Mouse (Mus musculus): ENCODE results near the gene Pkd1l3. TPM values are rescaled to one million over a fixed set of nuclear protein-coding genes. Genes with fewer than 3 reads are reported as not detected.

The Pkd1l3 gene
- polyA plus RNA-seq (2015; fragmentation: Nextera tagmentation; extraction: Ambion mirVana), result 0.11 TPM in 1 of 2 replicates, not detected in the other

- no peaks in the 10 kb centered on the region for H3K9me3 ChIP-seq (replicated peaks)
- H3K4me2 ChIP-seq (replicated peaks), result no peak within 1 kb of the TSS
- no peaks in the 10 kb centered on the region for H3K36me3 ChIP-seq
- no peak for ATAC-seq (ENCODE audit: insufficient number of reproducible peaks, low FRiP score, low TSS enrichment, low read depth)
- H3K27me3 ChIP-seq, result no peaks in the 10 kb centered on the region
- WGBS, result 60% methylated on average over 27 of the region's 27 CpGs
- no peaks in the 10 kb centered on the region for H3K4me1 ChIP-seq
- H3K4me3 ChIP-seq (replicated peaks), result no peak within 1 kb of the TSS
- H3K9ac ChIP-seq, result no peak within 1 kb of the TSS
- H3K27ac ChIP-seq (replicated peaks), result no peak within 1 kb of the TSS
These were observed at the start of gene Pkd1l3 for GRCm38 (mm10) chr8:109614243-109615210. Gene Pkd1l3, plus strand, starts transcription at chr8:109614517.

DNA sequence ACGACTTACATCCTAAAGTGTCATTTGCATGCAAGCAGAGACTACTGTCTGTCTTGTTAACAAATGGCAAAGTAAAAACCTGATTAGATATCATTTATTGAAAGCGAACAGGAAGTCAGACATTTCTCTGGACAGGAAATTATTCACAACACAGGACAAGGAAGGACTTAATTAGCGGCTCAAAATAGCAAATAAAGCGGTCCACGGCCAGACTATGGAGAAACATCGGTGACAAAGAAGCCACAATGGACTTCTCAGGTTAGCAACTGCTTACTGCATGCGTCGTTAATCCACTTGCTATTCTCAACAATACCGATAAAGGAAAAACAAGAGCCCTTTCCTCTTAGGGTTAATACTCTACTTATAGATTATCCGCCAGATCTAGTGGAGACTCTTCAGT lies 49.6 kb upstream of the Pkd1l3 start:
- peaks cover 10% of the 10 kb centered on the region for H3K4me1 ChIP-seq
- H3K9me3 ChIP-seq (replicated peaks), result no peaks in the 10 kb centered on the region
- H3K27ac ChIP-seq (replicated peaks), result peak overlapping the region; percentile 95
- peak overlapping the region; percentile 97 for H3K9ac ChIP-seq
- no peak for ATAC-seq (ENCODE audit: insufficient number of reproducible peaks, low FRiP score, low TSS enrichment, low read depth)
- peak overlapping the region; percentile 96 for H3K4me3 ChIP-seq (replicated peaks)
- H3K36me3 ChIP-seq, result peaks cover 41% of the 10 kb centered on the region
- H3K27me3 ChIP-seq, result no peaks in the 10 kb centered on the region
- H3K4me2 ChIP-seq (replicated peaks), result peak overlapping the region; percentile 85
- WGBS, result 6% methylated on average over 10 of the region's 10 CpGs

DNA sequence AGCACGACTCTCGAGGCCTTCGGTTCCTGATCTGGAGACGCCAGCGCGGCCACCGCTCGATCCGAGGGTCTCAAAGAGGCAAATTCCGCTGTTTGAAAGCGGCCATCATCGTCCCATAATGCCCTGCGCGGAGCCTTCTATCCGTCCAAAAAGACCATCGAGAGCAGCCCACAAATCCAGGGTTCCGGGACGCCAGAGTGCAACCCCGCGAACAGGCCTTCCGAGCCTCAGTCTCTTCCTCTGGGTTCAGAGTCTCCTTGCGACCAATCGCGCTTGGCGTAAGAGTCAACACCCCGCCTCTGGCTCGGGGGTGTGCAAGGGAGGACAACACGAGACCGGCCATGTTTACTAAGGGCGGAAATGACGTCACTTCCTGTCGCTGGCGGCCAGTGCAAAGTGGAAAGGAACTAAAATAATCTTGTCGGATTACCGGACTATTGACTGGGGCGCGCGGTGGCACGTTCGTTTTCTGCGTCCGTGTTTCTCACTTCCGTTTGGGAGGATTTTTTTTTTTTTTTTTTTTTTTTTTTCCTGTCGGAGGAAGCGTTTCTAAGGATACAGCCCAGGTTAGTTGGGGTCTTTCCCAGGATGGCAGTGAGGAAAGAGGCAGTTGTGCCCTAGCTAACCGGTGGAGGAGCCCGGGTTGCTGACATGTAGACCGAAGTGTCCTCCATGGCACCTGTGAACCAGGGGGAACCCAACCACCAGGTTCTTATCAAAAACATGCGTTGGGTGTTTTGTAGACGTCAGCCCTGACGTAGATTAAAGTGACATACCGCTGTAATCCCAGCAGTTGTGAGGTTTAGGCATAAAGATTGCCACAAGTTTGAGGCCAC lies 48.6 kb upstream of the Pkd1l3 start, which contains the start of the genes Dhx38 and Txnl4b:
TSS of gene Dhx38 (minus strand) at position 364 of the 836 bp plus-strand sequence.
TSS of gene Txnl4b (plus strand) at position 395 of the 836 bp plus-strand sequence.
- H3K27me3 ChIP-seq, result no peaks in the 10 kb centered on the region
- H3K9me3 ChIP-seq (replicated peaks), result no peaks in the 10 kb centered on the region
- H3K4me2 ChIP-seq (replicated peaks), result peak within 1 kb of the TSS; percentile 85
- peaks cover 10% of the 10 kb centered on the region for H3K4me1 ChIP-seq
- H3K36me3 ChIP-seq, result peaks cover 37% of the 10 kb centered on the region
- H3K9ac ChIP-seq, result peak within 1 kb of the TSS; percentile 97
- peak; percentile 100 for ATAC-seq (ENCODE audit: insufficient number of reproducible peaks, low FRiP score, low TSS enrichment, low read depth)
- peak within 1 kb of the TSS; percentile 96 for H3K4me3 ChIP-seq (replicated peaks)
- WGBS, result under 1% methylated on average over 52 of the region's 52 CpGs
- peak within 1 kb of the TSS; percentile 95 for H3K27ac ChIP-seq (replicated peaks)

GRCm38 (mm10) chr8:109571139-109571538 lies 43.2 kb upstream of the Pkd1l3 start:
- Histone ChIP-seq H3K4me2 (replicated peaks) (no peak overlapping the region), H3K4me1 (peaks cover 5% of the 10 kb centered on the region), H3K9me3 (replicated peaks) (no peaks in the 10 kb centered on the region), H3K27ac (replicated peaks) (no peak overlapping the region), H3K36me3 (peaks cover 19% of the 10 kb centered on the region), H3K9ac (no peak overlapping the region), H3K27me3 (no peaks in the 10 kb centered on the region), H3K4me3 (replicated peaks) (no peak overlapping the region)
- 88% methylated on average over 12 of the region's 12 CpGs for WGBS
- no peak for ATAC-seq (ENCODE audit: insufficient number of reproducible peaks, low FRiP score, low TSS enrichment, low read depth)

- Histone ChIP-seq H3K9ac (no peak overlapping the region), H3K4me1 (no peaks in the 10 kb centered on the region), H3K27ac (replicated peaks) (no peak overlapping the region), H3K4me2 (replicated peaks) (no peak overlapping the region), H3K36me3 (no peaks in the 10 kb centered on the region; the same call in 1 of the 2 replicates), H3K9me3 (replicated peaks) (no peaks in the 10 kb centered on the region), H3K27me3 (no peaks in the 10 kb centered on the region), H3K4me3 (replicated peaks) (no peak overlapping the region)
- 74% methylated on average over 4 of the region's 4 CpGs for WGBS
- ATAC-seq (ENCODE audit: insufficient number of reproducible peaks, low FRiP score, low TSS enrichment, low read depth), result no peak
These were observed 38.0 kb upstream of the Pkd1l3 start for GRCm38 (mm10) chr8:109576311-109576710.

DNA sequence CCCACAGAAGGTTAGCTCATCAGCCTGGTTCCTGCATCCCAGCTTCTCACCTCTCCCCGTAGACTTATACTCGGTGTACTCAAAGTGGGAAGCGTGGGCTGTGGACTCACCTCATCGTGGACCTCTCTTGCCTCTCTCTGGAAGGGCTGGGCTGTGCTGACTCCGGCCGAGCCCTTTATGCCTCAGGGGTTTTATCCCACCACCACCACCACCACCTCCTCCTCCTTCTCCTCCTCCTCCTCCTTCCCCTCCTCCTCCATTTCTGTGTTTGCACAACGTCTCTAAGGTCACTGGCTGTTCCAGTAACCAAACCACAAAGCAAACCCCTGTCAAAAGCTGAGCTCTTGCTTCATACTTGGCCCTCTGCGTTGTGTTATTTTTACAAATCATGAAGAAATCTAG lies 35.4 kb upstream of the Pkd1l3 start, which contains the start of gene Hp:
TSS of gene Hp (minus strand) at position 273 of the 402 bp plus-strand sequence.
- Histone ChIP-seq H3K36me3 (no peaks in the 10 kb centered on the region), H3K4me3 (replicated peaks) (no peak within 1 kb of the TSS), H3K27ac (replicated peaks) (no peak within 1 kb of the TSS), H3K27me3 (no peaks in the 10 kb centered on the region), H3K4me2 (replicated peaks) (no peak within 1 kb of the TSS), H3K9ac (no peak within 1 kb of the TSS), H3K9me3 (replicated peaks) (no peaks in the 10 kb centered on the region), H3K4me1 (no peaks in the 10 kb centered on the region)
- ATAC-seq (ENCODE audit: insufficient number of reproducible peaks, low FRiP score, low TSS enrichment, low read depth), result no peak
- 57% methylated on average over 8 of the region's 8 CpGs for WGBS

GRCm38 (mm10) chr8:109584293-109584692 lies 30.0 kb upstream of the Pkd1l3 start:
- Histone ChIP-seq H3K36me3 (no peaks in the 10 kb centered on the region), H3K4me1 (no peaks in the 10 kb centered on the region), H3K27ac (replicated peaks) (no peak overlapping the region), H3K4me3 (replicated peaks) (no peak overlapping the region), H3K27me3 (no peaks in the 10 kb centered on the region), H3K4me2 (replicated peaks) (no peak overlapping the region), H3K9me3 (replicated peaks) (no peaks in the 10 kb centered on the region), H3K9ac (no peak overlapping the region)
- WGBS, result 85% methylated on average over 4 of the region's 4 CpGs
- ATAC-seq (ENCODE audit: insufficient number of reproducible peaks, low FRiP score, low TSS enrichment, low read depth), result no peak

DNA sequence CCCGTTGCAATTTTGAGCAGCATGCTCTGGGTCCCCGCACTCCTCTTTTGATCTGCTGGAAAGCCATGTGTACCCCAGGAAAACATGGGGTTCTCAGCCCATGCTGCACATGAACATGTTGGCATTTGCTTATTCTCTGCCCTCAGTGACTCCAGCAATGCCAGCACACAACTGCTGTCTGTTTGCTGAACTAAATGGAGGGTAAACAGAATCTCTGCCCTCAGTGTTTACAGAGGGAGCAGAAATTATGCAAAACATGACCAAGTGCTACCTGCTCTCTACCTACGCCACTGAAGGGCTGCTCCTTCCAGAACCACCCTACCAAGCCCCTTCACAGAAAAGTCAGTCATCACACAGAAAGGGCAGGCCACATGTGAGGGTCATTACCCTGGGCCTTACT lies 29.5 kb upstream of the Pkd1l3 start:
- no peak for ATAC-seq (ENCODE audit: insufficient number of reproducible peaks, low FRiP score, low TSS enrichment, low read depth)
- Histone ChIP-seq H3K27ac (replicated peaks) (no peak overlapping the region), H3K4me2 (replicated peaks) (no peak overlapping the region), H3K4me1 (no peaks in the 10 kb centered on the region), H3K36me3 (no peaks in the 10 kb centered on the region), H3K27me3 (no peaks in the 10 kb centered on the region), H3K9ac (no peak overlapping the region), H3K9me3 (replicated peaks) (no peaks in the 10 kb centered on the region), H3K4me3 (replicated peaks) (no peak overlapping the region)
- WGBS, result 84% methylated on average over 3 of the region's 3 CpGs

GRCm38 (mm10) chr8:109585652-109586051 lies 28.7 kb upstream of the Pkd1l3 start:
- no peak for ATAC-seq (ENCODE audit: insufficient number of reproducible peaks, low FRiP score, low TSS enrichment, low read depth)
- H3K27ac ChIP-seq (replicated peaks), result no peak overlapping the region
- no peak overlapping the region for H3K4me3 ChIP-seq (replicated peaks)
- no peak overlapping the region for H3K9ac ChIP-seq
- H3K27me3 ChIP-seq, result no peaks in the 10 kb centered on the region
- no peaks in the 10 kb centered on the region for H3K36me3 ChIP-seq
- no peaks in the 10 kb centered on the region for H3K9me3 ChIP-seq (replicated peaks)
- H3K4me2 ChIP-seq (replicated peaks), result no peak overlapping the region
- H3K4me1 ChIP-seq, result no peaks in the 10 kb centered on the region

GRCm38 (mm10) chr8:109586972-109587504 lies 27.3 kb upstream of the Pkd1l3 start:
- Histone ChIP-seq H3K27ac (replicated peaks) (no peak overlapping the region), H3K9me3 (replicated peaks) (no peaks in the 10 kb centered on the region)
- 54% methylated on average over 7 of the region's 7 CpGs for WGBS

GRCm38 (mm10) chr8:109590901-109591300 lies 23.4 kb upstream of the Pkd1l3 start:
- Histone ChIP-seq H3K4me1 (no peaks in the 10 kb centered on the region), H3K9me3 (replicated peaks) (no peaks in the 10 kb centered on the region), H3K27me3 (no peaks in the 10 kb centered on the region), H3K36me3 (peaks cover 38% of the 10 kb centered on the region), H3K9ac (no peak overlapping the region), H3K4me3 (replicated peaks) (no peak overlapping the region), H3K4me2 (replicated peaks) (no peak overlapping the region), H3K27ac (replicated peaks) (no peak overlapping the region)
- 83% methylated on average over 9 of the region's 9 CpGs for WGBS
- no peak for ATAC-seq (ENCODE audit: insufficient number of reproducible peaks, low FRiP score, low TSS enrichment, low read depth)

More at GRCm38 (mm10) chr8:109586972-109587504, 27.3 kb upstream of the Pkd1l3 start:
- H3K9ac ChIP-seq, result no peak overlapping the region
- peaks cover 5% of the 10 kb centered on the region for H3K36me3 ChIP-seq
- H3K4me3 ChIP-seq (replicated peaks), result no peak overlapping the region
- ATAC-seq (ENCODE audit: insufficient number of reproducible peaks, low FRiP score, low TSS enrichment, low read depth), result peak; percentile 19; the same call in 1 of the 2 replicates
- H3K4me1 ChIP-seq, result no peaks in the 10 kb centered on the region
- H3K27me3 ChIP-seq, result no peaks in the 10 kb centered on the region
- no peak overlapping the region for H3K4me2 ChIP-seq (replicated peaks)

Data from embryonic facial prominence, embryonic 15.5 days (tissue).